Mouse (Mus musculus) neural tube, embryonic 14.5 days (tissue): ENCODE results near the gene Myt1. TPM values are rescaled to one million over a fixed set of nuclear protein-coding genes. Genes with fewer than 3 reads are reported as not detected.

Experiments used
- ATAC-seq: fragments of 200-750 bp; cut with Nextera tagmentation; 2 replicates; pipeline ENCODE4 v1.8.0; 2017; ENCODE audit warnings: low read depth, mild to moderate bottlenecking, moderate TSS enrichment, moderate library complexity
- H3K27ac ChIP-seq: fragments of 300-500 bp; sonication (generic); 2 replicates; pipeline ENCODE4 v1.5.1; 2014; ENCODE audit warnings: low read depth, mild to moderate bottlenecking, control low read depth, low read length, moderate library complexity, mixed read lengths
- H3K27me3 ChIP-seq: fragments of 300-500 bp; sonication (generic); 2 replicates; pipeline ENCODE4 v1.6.1; 2014; ENCODE audit warnings: low read length; ENCODE audit not compliant: control insufficient read depth, insufficient read depth
- H3K36me3 ChIP-seq: fragments of 300-500 bp; sonication (generic); 2 replicates; pipeline ENCODE4 v1.6.1; 2014; ENCODE audit warnings: low read length, mixed read lengths; ENCODE audit not compliant: control insufficient read depth, insufficient read depth
- H3K4me1 ChIP-seq: fragments of 300-500 bp; sonication (generic); 2 replicates; pipeline ENCODE4 v1.6.1; 2014; ENCODE audit warnings: low read length; ENCODE audit not compliant: control insufficient read depth, insufficient read depth
- H3K4me2 ChIP-seq: fragments of 300-500 bp; sonication (generic); 2 replicates; pipeline ENCODE4 v1.6.1; 2014; ENCODE audit warnings: mild to moderate bottlenecking, low read depth, low read length, control low read depth
- H3K4me3 ChIP-seq: fragments of 300-500 bp; sonication (generic); 2 replicates; pipeline ENCODE4 v1.5.1; 2014; ENCODE audit warnings: low read depth, low read length, control low read depth, mixed read lengths
- H3K9ac ChIP-seq: fragments of 300-500 bp; sonication (generic); replicated peaks from 2 replicates; pipeline ENCODE4 v1.6.1; 2014; ENCODE audit warnings: low read depth, mild to moderate bottlenecking, control low read depth, low read length, mixed read lengths
- H3K9me3 ChIP-seq: fragments of 300-500 bp; sonication (generic); 2 replicates; pipeline ENCODE4 v1.6.1; 2016; ENCODE audit warnings: low read length; ENCODE audit not compliant: control insufficient read depth
- WGBS: fragments of 180-500 bp; shearing (Covaris S2); extraction: QIAGEN DNeasy Blood & Tissue Kit; methylation state at CpG from one replicate; pipeline ENCODE4 v1.1.7; 2014; 5-methylcytosine and 5-hydroxymethylcytosine counted together
- polyA plus RNA-seq: library from polyadenylated mRNA; unstranded; fragments of >200 nt; fragmentation: Nextera tagmentation; extraction: Ambion mirVana; gene quantifications from 2 replicates; pipeline ENCODE4 v1.2.1, GENCODE M21; 2014

The Myt1 gene
- polyA plus RNA-seq, 1 experiment from 2014 or later, result 26.9 TPM

DNA sequence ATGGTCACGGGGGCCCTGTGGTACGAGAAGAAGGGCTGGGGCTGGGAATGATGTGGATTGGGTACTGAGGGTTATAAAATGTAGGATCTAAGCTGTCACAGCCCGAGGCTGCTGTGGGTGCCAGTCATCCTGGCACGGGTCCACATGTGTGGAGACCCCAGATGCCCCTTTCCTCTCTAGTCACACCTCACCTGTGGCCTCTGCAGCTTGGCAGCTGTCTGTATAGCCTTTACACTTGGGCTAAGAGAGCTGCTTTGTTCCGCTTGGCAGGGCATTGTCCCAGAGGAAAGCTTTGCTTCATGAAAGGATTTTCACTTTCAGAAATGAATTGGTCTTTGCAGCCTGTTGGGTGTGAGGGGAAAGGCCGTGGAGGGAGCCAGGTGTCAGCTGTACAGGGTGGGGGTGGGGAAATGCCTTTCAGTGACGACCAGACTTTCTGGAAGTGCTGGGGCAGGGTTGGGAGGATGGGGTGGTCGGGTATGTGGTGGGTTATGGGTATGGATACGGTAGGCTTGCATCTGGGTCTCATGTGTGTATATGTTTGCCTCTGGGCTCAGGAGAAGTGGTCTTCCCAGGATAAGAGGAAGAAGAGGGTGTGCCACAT is 35.4 kb upstream of the Myt1 start:
- peak; percentile 44; the same call in 1 of the 2 replicates for ATAC-seq
- H3K27ac ChIP-seq, result no peak overlapping the region
- WGBS, result 36% methylated on average over 9 of the region's 9 CpGs

DNA sequence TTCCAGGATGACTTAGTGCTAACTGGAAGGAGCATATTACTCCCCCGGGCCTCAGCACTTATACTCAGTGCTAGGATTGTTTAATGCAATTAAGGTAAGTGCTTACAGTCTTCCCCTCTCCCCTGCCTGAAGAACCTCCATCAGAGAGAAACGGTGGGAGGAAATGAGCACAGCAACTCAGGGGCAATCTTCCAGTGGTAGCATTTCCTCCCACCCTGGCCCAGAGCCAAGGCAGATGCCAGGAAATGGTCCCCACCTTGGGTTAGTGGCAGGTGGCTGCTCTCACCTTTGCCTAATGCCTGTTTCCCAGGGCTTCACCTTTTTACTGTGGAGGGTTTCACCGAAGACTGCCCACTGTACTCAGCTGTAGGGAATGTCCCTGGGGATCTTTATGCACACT is 33.1 kb upstream of the Myt1 start:
- H3K36me3 ChIP-seq, result peaks cover 5% of the 10 kb centered on the region; the same call in 1 of the 2 replicates
- no peak for ATAC-seq
- no peaks in the 10 kb centered on the region for H3K4me1 ChIP-seq
- H3K4me3 ChIP-seq, result no peak overlapping the region
- H3K9ac ChIP-seq, result no peak overlapping the region
- WGBS, result 54% methylated on average over 3 of the region's 3 CpGs
- no peak overlapping the region for H3K27ac ChIP-seq
- H3K27me3 ChIP-seq, result no peaks in the 10 kb centered on the region
- H3K4me2 ChIP-seq, result no peak overlapping the region
- H3K9me3 ChIP-seq, result no peaks in the 10 kb centered on the region

More for the DNA sequence above, 35.4 kb upstream of the Myt1 start:
- no peak overlapping the region for H3K9ac ChIP-seq
- peaks cover 5% of the 10 kb centered on the region; the same call in 1 of the 2 replicates for H3K36me3 ChIP-seq
- no peaks in the 10 kb centered on the region for H3K4me1 ChIP-seq
- no peak overlapping the region for H3K4me2 ChIP-seq
- H3K9me3 ChIP-seq, result no peaks in the 10 kb centered on the region
- no peaks in the 10 kb centered on the region for H3K27me3 ChIP-seq
- H3K4me3 ChIP-seq, result no peak overlapping the region

DNA sequence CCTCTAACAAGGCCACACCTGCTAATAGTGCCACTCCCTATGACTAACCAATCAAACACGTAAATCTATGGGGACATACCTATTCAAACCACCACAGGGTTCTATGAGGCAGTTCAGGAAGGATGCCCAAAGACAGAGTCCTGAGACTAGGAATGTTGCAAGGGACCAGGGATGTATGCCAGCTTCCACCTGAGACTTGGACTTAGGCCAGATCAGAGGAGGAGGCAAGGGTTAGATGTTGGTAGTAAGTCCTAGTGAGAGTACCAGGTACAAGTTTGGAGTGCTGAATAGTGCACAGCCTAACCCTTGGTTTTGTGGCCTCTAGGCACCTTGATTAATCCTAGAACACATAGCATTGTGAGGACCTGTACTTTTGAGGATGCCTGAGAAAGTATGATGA is 10.5 kb upstream of the Myt1 start:
- Histone ChIP-seq H3K9me3 (no peaks in the 10 kb centered on the region), H3K27me3 (no peaks in the 10 kb centered on the region), H3K4me3 (no peak overlapping the region), H3K9ac (no peak overlapping the region), H3K27ac (no peak overlapping the region), H3K36me3 (no peaks in the 10 kb centered on the region), H3K4me1 (no peaks in the 10 kb centered on the region), H3K4me2 (no peak overlapping the region)
- ATAC-seq, result no peak
- WGBS, result 71% methylated on average over 1 of the region's 1 CpGs

DNA sequence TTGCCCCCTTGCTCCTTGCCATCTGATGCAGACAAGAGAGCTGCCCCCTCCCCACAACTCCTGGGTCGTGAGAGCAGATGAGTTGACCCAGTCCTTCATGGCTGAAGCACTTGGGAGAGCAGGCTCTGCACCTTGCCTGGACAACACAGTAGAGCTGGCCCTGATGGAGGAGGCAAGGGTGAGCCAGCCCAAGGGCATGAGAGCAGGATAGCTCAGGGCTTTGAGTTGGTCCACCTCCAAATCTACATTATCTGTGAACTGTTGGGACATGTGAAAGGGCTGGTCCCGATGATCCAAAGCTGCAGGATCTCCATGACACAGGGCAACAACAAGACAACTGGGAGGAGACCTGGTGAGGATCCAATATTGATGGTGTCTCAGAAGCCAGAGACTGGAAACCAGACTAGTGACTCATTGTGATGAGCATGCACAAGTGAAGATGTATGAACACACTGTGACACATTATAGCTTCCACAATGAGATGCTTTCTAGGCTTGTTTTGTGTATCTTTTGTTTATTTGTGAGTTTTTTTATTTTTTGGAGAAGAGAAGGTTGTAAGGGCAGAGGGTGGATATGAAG is 4.9 kb upstream of the Myt1 start:
- H3K9ac ChIP-seq, result no peak overlapping the region
- no peaks in the 10 kb centered on the region for H3K9me3 ChIP-seq
- H3K4me2 ChIP-seq, result no peak overlapping the region
- 80% methylated on average over 2 of the region's 2 CpGs for WGBS
- H3K27ac ChIP-seq, result no peak overlapping the region
- no peak overlapping the region for H3K4me3 ChIP-seq
- no peaks in the 10 kb centered on the region for H3K27me3 ChIP-seq
- ATAC-seq, result no peak
- peaks cover 17% of the 10 kb centered on the region for H3K4me1 ChIP-seq
- H3K36me3 ChIP-seq, result no peaks in the 10 kb centered on the region

DNA sequence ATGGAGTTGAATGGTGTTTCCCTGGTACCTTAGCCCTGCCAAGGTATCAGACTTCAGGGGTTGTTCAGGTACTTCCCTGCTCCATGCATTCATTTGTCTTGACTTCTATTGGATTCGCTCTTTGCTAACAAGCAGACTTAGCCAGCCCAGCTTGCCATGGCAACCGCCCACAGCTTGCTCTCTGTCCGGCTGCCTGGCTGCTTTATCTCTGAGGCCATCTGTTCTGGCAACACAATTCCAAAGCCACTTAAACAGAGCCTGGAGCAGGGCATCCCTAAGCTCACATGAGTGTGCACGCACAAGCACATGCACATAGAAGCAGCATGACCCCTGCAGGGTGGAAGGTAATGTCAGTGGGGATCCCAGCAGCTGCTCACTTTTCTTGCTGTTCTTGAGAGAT is 4.1 kb upstream of the Myt1 start:
- Histone ChIP-seq H3K4me1 (peaks cover 25% of the 10 kb centered on the region), H3K4me2 (no peak overlapping the region), H3K27ac (no peak overlapping the region), H3K4me3 (no peak overlapping the region), H3K36me3 (no peaks in the 10 kb centered on the region), H3K9me3 (no peaks in the 10 kb centered on the region), H3K27me3 (no peaks in the 10 kb centered on the region), H3K9ac (0 out of 2 replicates have a peak overlapping the region, but pooled peaks have one; percentile 37)
- ATAC-seq, result peak; percentile 47
- WGBS, result 11% methylated on average over 4 of the region's 4 CpGs

DNA sequence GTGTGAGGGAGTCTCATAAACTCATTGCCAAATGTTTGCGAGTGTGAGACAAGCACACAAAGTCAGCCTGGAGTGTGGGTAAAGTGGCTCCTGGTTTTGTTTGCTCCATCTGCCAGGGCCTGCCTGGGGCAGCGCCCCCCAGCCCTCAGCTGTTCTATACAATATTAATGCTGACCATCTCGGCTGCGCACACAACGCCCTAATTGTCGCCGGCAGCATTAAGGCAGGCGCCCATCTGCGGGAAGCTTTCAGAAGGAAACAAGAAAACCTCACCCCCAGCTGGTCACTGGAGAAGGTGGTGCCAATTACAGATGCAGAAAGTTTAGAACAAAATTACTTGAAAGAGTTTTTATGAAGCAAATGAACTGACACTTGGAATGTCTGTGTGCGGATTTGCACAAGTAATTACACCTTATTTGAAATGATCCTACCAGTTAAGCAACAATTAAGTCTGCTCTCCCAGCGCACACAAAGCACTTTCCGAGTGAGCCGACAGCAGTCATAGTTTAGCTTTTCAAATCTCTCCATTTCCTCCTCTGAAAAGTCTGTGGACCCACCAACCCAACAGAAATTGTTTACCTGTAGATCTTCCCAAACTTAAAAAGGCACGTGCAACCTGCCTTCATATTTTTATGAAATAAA is 875 bp downstream of the Myt1 start:
- Histone ChIP-seq H3K4me1 (peaks cover 40% of the 10 kb centered on the region), H3K27ac (peak overlapping the region; percentile 85), H3K9me3 (no peaks in the 10 kb centered on the region), H3K9ac (peak overlapping the region; percentile 32; the same call in 1 of the 2 replicates), H3K36me3 (no peaks in the 10 kb centered on the region), H3K4me3 (peak overlapping the region; percentile 16), H3K4me2 (peak overlapping the region; percentile 88), H3K27me3 (no peaks in the 10 kb centered on the region)
- WGBS, result 7% methylated on average over 14 of the region's 14 CpGs
- ATAC-seq, result no peak; the same call in 1 of the 2 replicates

DNA sequence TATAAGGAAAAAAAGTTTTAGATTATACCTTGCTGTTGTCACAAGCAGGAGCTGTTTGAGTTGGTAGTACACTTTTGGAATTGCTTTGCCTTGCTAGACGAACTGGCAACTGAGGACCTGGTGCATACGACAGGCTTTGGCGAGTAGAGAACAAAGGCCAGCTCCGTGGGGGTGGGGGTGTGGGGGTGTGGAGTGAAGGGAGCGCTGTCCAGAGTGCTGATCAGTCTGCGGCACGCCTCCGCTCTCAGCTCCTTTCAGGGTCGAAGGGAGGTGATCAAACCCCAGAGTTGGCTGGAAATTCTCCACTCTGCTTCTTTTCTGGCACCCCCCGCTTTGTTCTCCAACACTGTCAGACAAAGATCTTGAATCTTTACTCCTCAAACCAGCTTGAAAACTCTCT is 1.5 kb downstream of the Myt1 start:
- Histone ChIP-seq H3K9ac (peak overlapping the region; percentile 17; the same call in 1 of the 2 replicates), H3K9me3 (no peaks in the 10 kb centered on the region), H3K27ac (peak overlapping the region; percentile 85), H3K36me3 (no peaks in the 10 kb centered on the region), H3K27me3 (no peaks in the 10 kb centered on the region), H3K4me1 (peaks cover 39% of the 10 kb centered on the region), H3K4me2 (peak overlapping the region; percentile 88), H3K4me3 (peak overlapping the region; percentile 16)
- WGBS, result under 1% methylated on average over 10 of the region's 10 CpGs
- ATAC-seq, result peak; percentile 41; the same call in 1 of the 2 replicates

DNA sequence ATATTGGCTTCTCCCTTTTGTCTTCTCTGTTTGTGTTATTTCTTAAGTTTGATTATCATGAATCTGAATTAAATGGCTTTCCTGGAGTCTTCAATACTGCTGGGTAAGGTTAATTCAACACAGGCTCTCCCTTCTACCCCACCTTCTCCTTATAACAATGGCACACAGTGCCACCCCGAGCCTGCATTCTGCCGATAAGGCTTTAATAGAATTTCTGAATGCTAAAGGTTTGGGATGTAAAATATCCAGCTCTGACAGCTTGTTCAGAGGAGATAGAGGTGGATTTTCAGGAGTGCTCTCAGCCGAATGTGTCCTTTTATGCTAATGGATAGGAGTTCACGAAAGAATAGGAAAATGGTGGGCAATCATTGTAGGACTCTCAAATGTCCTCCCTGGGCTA is 2.1 kb downstream of the Myt1 start:
- WGBS, result 23% methylated on average over 4 of the region's 4 CpGs
- peak overlapping the region; percentile 16; the same call in 1 of the 2 replicates for H3K4me3 ChIP-seq
- peak overlapping the region; percentile 17; the same call in 1 of the 2 replicates for H3K9ac ChIP-seq

More for the DNA sequence above, 2.1 kb downstream of the Myt1 start:
- Histone ChIP-seq H3K36me3 (no peaks in the 10 kb centered on the region), H3K27ac (peak overlapping the region; percentile 85), H3K27me3 (no peaks in the 10 kb centered on the region), H3K4me2 (peak overlapping the region; percentile 88), H3K9me3 (no peaks in the 10 kb centered on the region), H3K4me1 (peaks cover 42% of the 10 kb centered on the region)
- no peak for ATAC-seq
